Mouse (Mus musculus): ENCODE measurements at regions not wholly inside any gene's neighbourhood (a gene's known extent, or its start where the extent isn't known, plus 50 kb on each side); places are given as distances from the start of the nearest gene placed in this dataset.

DNA sequence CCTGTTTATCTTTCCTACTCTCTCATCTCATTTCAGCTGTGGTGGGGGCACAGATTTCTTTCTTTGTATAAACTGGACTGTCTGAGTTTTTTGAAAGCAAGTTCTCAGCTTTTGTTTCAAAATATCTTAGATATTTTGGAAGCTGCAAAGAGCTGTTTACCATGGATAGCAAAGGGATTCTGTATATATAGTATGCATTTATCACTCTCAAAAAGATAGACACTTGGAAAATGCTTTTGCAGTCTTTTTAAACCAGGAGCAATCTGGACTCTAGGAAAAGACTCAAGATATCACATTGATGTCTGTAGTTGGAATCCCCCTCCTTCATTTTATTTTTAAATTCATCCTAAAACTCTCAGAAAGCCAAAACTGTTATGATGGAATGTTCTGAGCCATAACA is 177.9 kb upstream of the Gm9972 start:
- H3K36me3 ChIP-seq (ENCODE audit: control insufficient read depth, insufficient read depth, low read length), result no peaks in the 10 kb centered on the region
- H3K4me3 ChIP-seq (ENCODE audit: low read depth, low read length), result no peak overlapping the region
- no peak for ATAC-seq (replicated peaks; ENCODE audit: low FRiP score)
- no peak overlapping the region for H3K9ac ChIP-seq (ENCODE audit: low read length)
- H3K9me3 ChIP-seq (ENCODE audit: control insufficient read depth, low read length), result no peaks in the 10 kb centered on the region
- DNase-seq (ENCODE audit: low spot score), result no peak
- H3K4me1 ChIP-seq (replicated peaks; ENCODE audit: control insufficient read depth, insufficient read depth, low read length), result no peaks in the 10 kb centered on the region
- no peak overlapping the region for H3K4me2 ChIP-seq (ENCODE audit: low read depth, low read length, severe bottlenecking)
- H3K27me3 ChIP-seq (ENCODE audit: control insufficient read depth, insufficient read depth, low read length), result no peaks in the 10 kb centered on the region
- H3K27ac ChIP-seq (ENCODE audit: low read depth, low read length), result no peak overlapping the region

- ATAC-seq (replicated peaks; ENCODE audit: low FRiP score) (no peak), DNase-seq (ENCODE audit: low spot score) (no peak)
- no peak overlapping the region for H3K27ac ChIP-seq (ENCODE audit: low read depth, low read length)
- H3K36me3 ChIP-seq (ENCODE audit: control insufficient read depth, insufficient read depth, low read length), result no peaks in the 10 kb centered on the region
- H3K4me1 ChIP-seq (replicated peaks; ENCODE audit: control insufficient read depth, insufficient read depth, low read length), result no peaks in the 10 kb centered on the region
- H3K9ac ChIP-seq (ENCODE audit: low read length), result no peak overlapping the region
- WGBS, result 87% methylated on average over 2 of the region's 2 CpGs
- no peaks in the 10 kb centered on the region for H3K9me3 ChIP-seq (ENCODE audit: control insufficient read depth, low read length)
- no peaks in the 10 kb centered on the region for H3K27me3 ChIP-seq (ENCODE audit: control insufficient read depth, insufficient read depth, low read length)
- no peak overlapping the region for H3K4me3 ChIP-seq (ENCODE audit: low read depth, low read length)
- H3K4me2 ChIP-seq (ENCODE audit: low read depth, low read length, severe bottlenecking), result no peak overlapping the region
Observed at GRCm38 (mm10) chr11:42874056-42874455, 161.5 kb upstream of the Gm9972 start.

- no peak for DNase-seq (ENCODE audit: low spot score)
- H3K9me3 ChIP-seq (ENCODE audit: control insufficient read depth, low read length), result no peaks in the 10 kb centered on the region
- no peak for ATAC-seq (replicated peaks; ENCODE audit: low FRiP score)
- no peaks in the 10 kb centered on the region for H3K4me1 ChIP-seq (replicated peaks; ENCODE audit: control insufficient read depth, insufficient read depth, low read length)
- no peaks in the 10 kb centered on the region for H3K36me3 ChIP-seq (ENCODE audit: control insufficient read depth, insufficient read depth, low read length)
- H3K27ac ChIP-seq (ENCODE audit: low read depth, low read length), result no peak overlapping the region
- no peak overlapping the region for H3K4me3 ChIP-seq (ENCODE audit: low read depth, low read length)
- H3K9ac ChIP-seq (ENCODE audit: low read length), result no peak overlapping the region
- no peak overlapping the region for H3K4me2 ChIP-seq (ENCODE audit: low read depth, low read length, severe bottlenecking)
- WGBS, result 96% methylated on average over 4 of the region's 4 CpGs
- no peaks in the 10 kb centered on the region for H3K27me3 ChIP-seq (ENCODE audit: control insufficient read depth, insufficient read depth, low read length)
Observed at GRCm38 (mm10) chr11:42900024-42900423, 135.5 kb upstream of the Gm9972 start.

GRCm38 (mm10) chr11:42903459-42904012 is 132.0 kb upstream of the Gm9972 start:
- ATAC-seq (replicated peaks; ENCODE audit: low FRiP score) (no peak), DNase-seq (ENCODE audit: low spot score) (no peak)
- Histone ChIP-seq H3K36me3 (ENCODE audit: control insufficient read depth, insufficient read depth, low read length) (no peaks in the 10 kb centered on the region), H3K9me3 (ENCODE audit: control insufficient read depth, low read length) (no peaks in the 10 kb centered on the region), H3K9ac (ENCODE audit: low read length) (no peak overlapping the region), H3K27ac (ENCODE audit: low read depth, low read length) (no peak overlapping the region), H3K4me1 (replicated peaks; ENCODE audit: control insufficient read depth, insufficient read depth, low read length) (no peaks in the 10 kb centered on the region), H3K4me3 (ENCODE audit: low read depth, low read length) (no peak overlapping the region), H3K27me3 (ENCODE audit: control insufficient read depth, insufficient read depth, low read length) (no peaks in the 10 kb centered on the region), H3K4me2 (ENCODE audit: low read depth, low read length, severe bottlenecking) (no peak overlapping the region)
- WGBS, result 84% methylated on average over 5 of the region's 5 CpGs

DNA sequence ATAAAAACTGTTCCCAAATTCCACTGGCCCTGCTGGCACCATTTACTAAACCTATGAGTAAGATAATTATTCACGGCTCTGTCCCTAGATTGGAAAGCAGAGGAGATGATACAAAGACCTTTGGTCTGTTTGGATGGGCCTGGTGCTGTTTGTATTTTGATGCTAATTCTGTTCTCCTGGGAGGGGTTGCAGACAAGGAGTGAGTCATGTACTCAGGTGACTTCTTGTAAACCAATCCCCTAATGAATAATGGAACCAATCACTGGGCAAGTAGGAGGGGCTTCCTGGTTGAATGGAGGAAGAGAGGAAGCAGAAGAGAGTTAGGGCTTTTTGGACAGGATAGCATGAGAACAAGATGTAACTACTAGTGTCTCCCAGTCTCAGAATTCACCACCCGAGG is 130.0 kb upstream of the Gm9972 start:
- no peak overlapping the region for H3K4me3 ChIP-seq (ENCODE audit: low read depth, low read length)
- ATAC-seq (replicated peaks; ENCODE audit: low FRiP score) (no peak), DNase-seq (ENCODE audit: low spot score) (no peak)
- H3K36me3 ChIP-seq (ENCODE audit: control insufficient read depth, insufficient read depth, low read length), result no peaks in the 10 kb centered on the region
- H3K4me2 ChIP-seq (ENCODE audit: low read depth, low read length, severe bottlenecking), result no peak overlapping the region
- H3K27ac ChIP-seq (ENCODE audit: low read depth, low read length), result no peak overlapping the region
- WGBS, result 79% methylated on average over 2 of the region's 2 CpGs
- H3K9ac ChIP-seq (ENCODE audit: low read length), result no peak overlapping the region
- H3K27me3 ChIP-seq (ENCODE audit: control insufficient read depth, insufficient read depth, low read length), result no peaks in the 10 kb centered on the region
- H3K9me3 ChIP-seq (ENCODE audit: control insufficient read depth, low read length), result no peaks in the 10 kb centered on the region
- H3K4me1 ChIP-seq (replicated peaks; ENCODE audit: control insufficient read depth, insufficient read depth, low read length), result no peaks in the 10 kb centered on the region

- Histone ChIP-seq H3K27ac (ENCODE audit: low read depth, low read length) (no peak overlapping the region), H3K9ac (ENCODE audit: low read length) (no peak overlapping the region), H3K9me3 (ENCODE audit: control insufficient read depth, low read length) (no peaks in the 10 kb centered on the region), H3K36me3 (ENCODE audit: control insufficient read depth, insufficient read depth, low read length) (no peaks in the 10 kb centered on the region), H3K4me1 (replicated peaks; ENCODE audit: control insufficient read depth, insufficient read depth, low read length) (no peaks in the 10 kb centered on the region), H3K4me3 (ENCODE audit: low read depth, low read length) (no peak overlapping the region), H3K27me3 (ENCODE audit: control insufficient read depth, insufficient read depth, low read length) (no peaks in the 10 kb centered on the region), H3K4me2 (ENCODE audit: low read depth, low read length, severe bottlenecking) (no peak overlapping the region)
- 92% methylated on average over 3 of the region's 3 CpGs for whole genome bisulfite sequencing
- DNase-seq (ENCODE audit: low spot score) (no peak), ATAC-seq (replicated peaks; ENCODE audit: low FRiP score) (no peak)
Observed at GRCm38 (mm10) chr11:42906020-42906419, 129.5 kb upstream of the Gm9972 start.

DNA sequence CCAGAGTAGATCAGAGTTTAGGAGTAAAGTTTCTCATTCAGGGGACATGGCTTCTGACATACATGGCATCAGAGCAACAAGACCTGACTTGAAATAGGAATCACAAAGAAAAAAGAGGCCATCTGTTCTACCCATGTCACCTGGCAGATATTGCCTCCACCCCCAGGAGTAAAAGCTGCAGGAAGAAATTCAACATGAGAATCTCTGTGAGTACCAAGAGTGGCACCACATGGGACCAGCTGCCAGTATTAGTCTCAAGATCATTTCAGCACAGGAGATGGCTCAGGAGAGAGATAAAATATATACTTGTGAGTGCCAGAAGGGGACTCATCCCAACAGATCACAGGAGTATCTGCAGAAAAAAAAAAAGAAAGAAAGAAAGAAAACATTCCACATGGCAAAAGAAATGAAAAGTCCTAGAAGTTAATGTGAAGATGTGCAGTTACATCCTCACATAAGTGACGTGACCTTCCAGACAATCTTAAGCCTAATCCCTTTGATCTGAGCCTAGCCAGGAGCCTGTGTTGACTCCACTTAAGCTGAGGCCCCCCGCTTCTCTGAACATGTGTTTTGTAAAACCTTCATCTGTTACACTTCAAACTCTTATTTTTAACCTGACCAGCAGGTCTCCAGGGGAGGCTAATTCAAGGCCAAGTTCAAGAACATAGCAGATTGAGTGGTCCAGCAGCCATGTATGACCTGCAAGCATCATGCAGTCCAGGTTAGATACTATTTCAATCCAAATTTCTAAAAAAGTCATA is 118.9 kb upstream of the Gm9972 start:
- no peaks in the 10 kb centered on the region for H3K4me1 ChIP-seq (replicated peaks; ENCODE audit: control insufficient read depth, insufficient read depth, low read length)
- no peak for ATAC-seq (replicated peaks; ENCODE audit: low FRiP score)
- H3K4me2 ChIP-seq (ENCODE audit: low read depth, low read length, severe bottlenecking), result no peak overlapping the region
- no peaks in the 10 kb centered on the region for H3K9me3 ChIP-seq (ENCODE audit: control insufficient read depth, low read length)
- no peak for DNase-seq (ENCODE audit: low spot score)
- WGBS, result 67% methylated on average over 2 of the region's 2 CpGs
- H3K4me3 ChIP-seq (ENCODE audit: low read depth, low read length), result no peak overlapping the region
- H3K27me3 ChIP-seq (ENCODE audit: control insufficient read depth, insufficient read depth, low read length), result no peaks in the 10 kb centered on the region
- no peak overlapping the region for H3K27ac ChIP-seq (ENCODE audit: low read depth, low read length)
- no peak overlapping the region for H3K9ac ChIP-seq (ENCODE audit: low read length)
- H3K36me3 ChIP-seq (ENCODE audit: control insufficient read depth, insufficient read depth, low read length), result no peaks in the 10 kb centered on the region

GRCm38 (mm10) chr11:42919221-42919620 is 116.3 kb upstream of the Gm9972 start:
- Histone ChIP-seq H3K9ac (ENCODE audit: low read length) (no peak overlapping the region), H3K4me2 (ENCODE audit: low read depth, low read length, severe bottlenecking) (no peak overlapping the region)
- WGBS, result 90% methylated on average over 1 of the region's 1 CpGs

GRCm38 (mm10) chr11:42927156-42927555 is 108.4 kb upstream of the Gm9972 start:
- Histone ChIP-seq H3K9ac (ENCODE audit: low read length) (no peak overlapping the region), H3K4me3 (ENCODE audit: low read depth, low read length) (no peak overlapping the region), H3K27me3 (ENCODE audit: control insufficient read depth, insufficient read depth, low read length) (no peaks in the 10 kb centered on the region), H3K9me3 (ENCODE audit: control insufficient read depth, low read length) (no peaks in the 10 kb centered on the region), H3K27ac (ENCODE audit: low read depth, low read length) (no peak overlapping the region), H3K4me2 (ENCODE audit: low read depth, low read length, severe bottlenecking) (no peak overlapping the region), H3K4me1 (replicated peaks; ENCODE audit: control insufficient read depth, insufficient read depth, low read length) (no peaks in the 10 kb centered on the region), H3K36me3 (ENCODE audit: control insufficient read depth, insufficient read depth, low read length) (no peaks in the 10 kb centered on the region)
- WGBS, result 91% methylated on average over 5 of the region's 5 CpGs
- DNase-seq (ENCODE audit: low spot score) (no peak), ATAC-seq (replicated peaks; ENCODE audit: low FRiP score) (no peak)

More at GRCm38 (mm10) chr11:42919221-42919620, 116.3 kb upstream of the Gm9972 start:
- no peak overlapping the region for H3K27ac ChIP-seq (ENCODE audit: low read depth, low read length)
- no peak for DNase-seq (ENCODE audit: low spot score)
- no peaks in the 10 kb centered on the region for H3K9me3 ChIP-seq (ENCODE audit: control insufficient read depth, low read length)
- H3K27me3 ChIP-seq (ENCODE audit: control insufficient read depth, insufficient read depth, low read length), result no peaks in the 10 kb centered on the region
- no peak for ATAC-seq (replicated peaks; ENCODE audit: low FRiP score)
- H3K36me3 ChIP-seq (ENCODE audit: control insufficient read depth, insufficient read depth, low read length), result no peaks in the 10 kb centered on the region
- no peaks in the 10 kb centered on the region for H3K4me1 ChIP-seq (replicated peaks; ENCODE audit: control insufficient read depth, insufficient read depth, low read length)
- H3K4me3 ChIP-seq (ENCODE audit: low read depth, low read length), result no peak overlapping the region
